Mouse (Mus musculus) urinary bladder, postnatal 36 days (tissue): ENCODE results near the gene Disp1.

Source experiments
- DNase-seq, 2 experiments: peaks; one replicate each; pipeline ENCODE4 v3.0.0; 2022; ENCODE audit warnings: low spot score in 2 of 2, mixed read lengths in 1 of 2

Disp1 gene

GRCm38 (mm10) chr1:183086843-183087242 lies 134.5 kb downstream of the Disp1 start:
- no peak for DNase-seq

DNA sequence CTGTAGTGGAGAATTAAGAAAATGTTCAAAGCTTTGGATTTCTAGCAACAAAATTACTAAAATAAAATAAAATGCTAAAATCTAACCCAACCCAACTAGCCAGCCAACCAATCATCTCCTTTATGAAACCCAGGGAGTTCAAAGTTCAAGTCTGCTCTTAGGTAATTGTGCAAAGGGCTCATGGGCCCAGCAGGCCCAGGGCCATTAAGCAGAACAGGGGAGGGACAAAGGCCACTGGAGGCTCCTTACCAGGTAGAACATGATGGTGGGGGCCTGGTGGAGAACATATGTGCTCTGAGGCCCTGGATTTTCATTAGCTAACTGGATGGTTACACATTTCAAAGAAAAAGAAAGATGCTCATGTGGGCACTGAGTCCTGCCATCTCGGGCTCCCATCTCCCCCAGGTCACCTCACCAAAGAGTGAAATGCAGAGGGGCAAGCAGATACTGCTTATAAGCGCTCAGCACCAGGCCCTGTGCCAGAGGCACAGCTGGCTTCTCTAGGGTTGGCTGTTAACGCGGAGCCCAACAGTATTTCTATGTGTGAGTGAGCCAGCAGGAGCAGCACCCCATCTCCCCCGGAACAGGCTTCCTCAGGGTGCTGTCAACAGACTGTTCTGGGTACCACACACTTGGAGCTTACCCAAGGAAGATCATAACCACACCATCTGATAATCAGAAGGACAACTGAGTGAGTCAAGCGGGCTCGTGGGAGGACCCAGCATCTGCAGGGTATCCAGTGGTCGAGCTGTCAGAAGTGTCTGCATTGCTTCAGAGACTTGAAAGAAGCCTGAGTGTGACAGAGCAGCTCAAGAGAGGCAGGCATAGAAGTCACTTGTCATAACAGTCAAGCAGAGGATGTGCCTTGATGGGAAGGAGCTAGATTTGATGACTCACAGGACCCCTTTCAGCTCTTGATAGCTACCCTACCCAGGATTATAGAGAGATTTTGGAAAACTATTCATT lies 137.0 kb downstream of the Disp1 start:
- DNase-seq = no peak

DNA sequence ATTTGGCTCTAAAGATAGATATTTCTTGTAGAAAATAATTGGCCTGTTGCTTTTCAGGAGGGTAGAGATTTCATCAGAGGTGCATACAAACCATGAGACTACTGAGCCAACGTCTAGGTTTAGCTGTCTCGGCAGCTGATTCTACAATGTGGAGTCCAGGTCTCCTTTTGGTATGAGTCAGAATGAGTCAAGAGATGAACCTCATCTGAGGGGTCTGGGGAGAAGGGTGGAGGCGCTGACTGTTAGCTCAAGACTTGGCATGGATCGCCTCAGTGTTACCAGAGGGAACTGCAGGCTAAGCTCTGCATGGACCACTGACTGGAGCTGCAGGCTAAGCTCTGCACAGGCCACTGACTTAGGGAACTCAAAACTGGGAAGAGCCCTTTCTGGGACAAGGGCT lies 138.9 kb downstream of the Disp1 start:
- DNase-seq = peak in 1 of 2 experiments; percentile 22

DNA sequence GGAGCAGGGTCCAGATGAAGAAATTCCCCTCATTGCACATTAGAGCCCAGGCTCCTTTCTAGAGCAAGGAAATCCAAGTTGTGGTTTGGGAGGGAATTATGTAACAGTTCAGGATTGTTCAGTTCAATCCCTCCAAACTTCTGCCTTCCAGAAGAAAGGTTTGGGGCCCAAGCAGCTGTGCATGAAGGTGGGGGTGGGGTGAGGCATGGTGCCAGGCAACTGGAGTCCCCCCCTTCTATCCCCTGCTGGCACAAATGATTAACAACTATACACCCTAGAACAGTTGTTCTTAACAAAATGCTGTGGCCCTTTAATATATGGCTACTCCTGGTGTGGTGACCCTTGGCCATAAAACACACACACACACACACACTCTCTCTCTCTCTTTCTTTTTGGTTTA lies 140.2 kb downstream of the Disp1 start:
- DNase-seq = no peak

DNA sequence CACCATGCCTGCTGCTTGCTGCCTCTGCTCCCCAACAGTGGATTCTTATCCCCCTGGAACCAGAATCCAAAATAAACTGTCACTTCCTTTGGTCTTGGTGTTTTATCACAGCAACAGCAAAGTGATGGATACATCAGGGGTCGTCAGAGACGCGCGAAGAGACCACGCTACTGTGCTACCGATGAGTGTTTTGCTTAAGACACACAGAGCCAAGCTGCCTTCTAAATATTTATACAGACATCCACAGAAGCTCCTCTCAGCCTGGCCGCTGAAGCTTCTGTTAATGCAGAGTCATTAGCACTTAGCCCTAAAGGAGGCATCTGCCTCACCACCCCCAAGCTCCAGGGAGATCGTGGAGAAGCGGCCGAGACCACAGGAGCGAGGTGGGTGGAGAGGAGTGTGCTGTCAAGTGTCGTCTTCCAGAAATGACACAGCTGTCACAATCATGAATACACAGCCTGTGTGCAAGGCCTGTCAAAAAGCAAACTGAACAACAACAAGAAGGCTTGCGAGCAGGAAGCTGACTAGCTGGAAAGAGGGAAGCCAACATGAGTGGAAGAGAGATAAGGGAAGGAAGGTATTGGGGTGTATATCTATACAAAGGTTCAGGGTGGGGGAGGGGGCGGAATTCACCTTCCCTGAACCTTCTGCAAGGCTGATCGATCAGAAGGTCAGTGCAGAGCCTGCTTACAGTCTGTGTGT lies 146.1 kb downstream of the Disp1 start:
- DNase-seq = no peak

DNA sequence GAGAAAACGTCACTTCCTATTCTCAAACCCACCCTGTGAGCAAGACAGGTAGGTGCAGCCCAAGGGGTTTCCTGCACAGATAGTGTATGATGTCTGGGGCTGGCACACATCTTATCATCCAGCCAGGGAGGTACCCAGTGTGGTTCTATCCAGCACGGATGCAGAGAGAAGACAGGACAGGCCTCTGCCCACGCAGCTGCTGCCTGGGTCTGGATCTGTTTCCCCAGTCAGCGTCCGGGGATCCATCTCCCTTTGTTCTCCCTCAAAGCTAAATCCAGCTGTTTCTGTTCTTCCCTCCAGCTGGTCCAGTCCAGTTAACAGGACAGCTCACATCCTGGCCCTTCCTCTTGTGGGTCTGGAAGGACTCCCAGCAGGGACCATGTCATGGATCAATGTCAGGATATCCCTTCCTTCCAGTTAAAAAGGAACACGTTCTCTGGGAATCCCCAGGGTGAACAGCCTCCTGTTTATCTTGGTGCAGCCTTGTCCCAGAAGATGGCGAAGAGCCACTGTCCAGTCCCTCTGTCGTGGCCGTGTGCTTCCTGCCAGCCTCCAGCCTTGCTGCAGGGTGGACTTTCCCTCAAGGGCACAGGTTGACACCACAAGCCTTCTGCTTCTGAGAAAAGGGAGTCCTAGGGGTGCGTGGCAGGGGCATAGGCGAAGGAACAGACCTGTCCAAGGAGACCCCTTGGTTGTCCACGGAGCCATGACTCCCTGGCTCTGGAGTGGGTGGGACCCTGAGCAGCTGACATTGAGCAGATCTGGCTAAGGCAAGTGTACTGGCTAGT lies 148.9 kb downstream of the Disp1 start:
- DNase-seq = peak; percentile 12 to 36

- no peak for DNase-seq
Measured at GRCm38 (mm10) chr1:183069954-183070649, 151.2 kb downstream of the Disp1 start.

DNA sequence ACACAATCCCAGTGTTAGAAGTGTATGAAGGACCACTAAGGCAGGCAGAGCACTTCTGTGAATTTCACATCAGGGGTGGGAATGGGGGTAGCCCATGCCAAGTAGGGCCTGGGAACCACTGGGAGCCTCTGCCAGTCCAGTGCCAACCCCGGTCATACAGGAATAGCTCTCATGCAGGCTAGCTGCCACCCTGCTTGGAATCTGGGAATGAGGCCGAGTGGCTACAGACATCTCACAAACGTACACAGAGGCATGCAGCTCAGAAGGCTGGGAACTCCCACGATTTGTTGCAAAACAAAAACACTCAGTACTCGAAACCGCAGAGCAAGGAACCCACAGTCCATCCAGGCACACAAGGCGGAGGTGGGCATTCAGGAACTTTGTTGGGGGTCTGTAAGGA lies 153.5 kb downstream of the Disp1 start:
- no peak for DNase-seq

GRCm38 (mm10) chr1:183066981-183067380 lies 154.3 kb downstream of the Disp1 start:
- DNase-seq = no peak

- no peak for DNase-seq
Measured at GRCm38 (mm10) chr1:183060611-183061010, 160.7 kb downstream of the Disp1 start.

DNA sequence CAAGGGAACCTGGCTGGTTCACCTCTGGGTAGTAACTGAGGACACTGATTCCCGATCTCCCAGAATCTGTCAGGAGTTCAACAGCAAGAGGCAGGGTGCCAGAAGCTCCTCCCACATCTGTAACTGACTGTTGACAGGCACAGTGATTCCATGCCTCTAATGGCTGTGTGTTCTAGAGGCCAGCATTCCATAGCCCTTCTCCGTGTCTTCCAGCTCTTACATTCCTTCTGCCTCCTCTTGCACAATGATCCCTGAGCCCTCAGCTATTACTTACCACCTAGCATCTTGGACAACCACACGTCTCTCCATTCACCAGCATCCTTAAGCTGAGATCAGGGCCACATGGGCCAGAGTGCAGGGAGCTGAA lies 165.1 kb downstream of the Disp1 start:
- no peak for DNase-seq

DNA sequence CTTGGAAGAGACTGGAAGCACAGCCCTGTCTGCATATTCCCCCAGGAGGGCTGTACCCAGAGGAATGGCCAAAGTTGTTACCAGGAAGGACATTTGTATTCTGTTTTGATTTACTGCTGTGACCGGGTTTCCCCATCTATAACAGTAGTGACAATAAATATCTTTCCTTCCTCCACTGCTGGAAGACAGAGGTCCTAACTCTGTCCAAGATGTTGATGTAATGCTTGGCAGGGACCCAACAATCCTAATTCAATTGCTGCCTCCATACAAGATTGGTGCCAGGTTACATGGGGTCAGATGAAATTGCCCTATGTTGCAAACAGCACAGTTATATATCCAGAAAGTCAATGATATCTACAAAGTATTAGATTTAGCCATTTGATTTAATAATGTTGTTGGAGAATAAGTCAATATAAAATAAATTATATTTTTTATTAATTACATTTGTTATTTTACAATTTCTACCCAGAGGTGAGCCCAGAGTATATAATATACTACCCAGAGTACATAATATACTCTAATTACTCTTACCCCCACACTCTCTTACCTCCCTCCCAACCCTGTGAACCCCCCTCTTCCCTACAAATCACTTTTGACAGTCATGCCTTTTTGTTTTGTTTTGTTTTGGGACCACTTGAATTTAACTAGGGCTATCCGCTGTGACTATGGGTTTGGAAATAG lies 165.6 kb downstream of the Disp1 start:
- peak in 1 of 2 experiments; percentile 50 for DNase-seq

GRCm38 (mm10) chr1:183052663-183053062 lies 168.7 kb downstream of the Disp1 start:
- DNase-seq = peak in 1 of 2 experiments; percentile 21

DNA sequence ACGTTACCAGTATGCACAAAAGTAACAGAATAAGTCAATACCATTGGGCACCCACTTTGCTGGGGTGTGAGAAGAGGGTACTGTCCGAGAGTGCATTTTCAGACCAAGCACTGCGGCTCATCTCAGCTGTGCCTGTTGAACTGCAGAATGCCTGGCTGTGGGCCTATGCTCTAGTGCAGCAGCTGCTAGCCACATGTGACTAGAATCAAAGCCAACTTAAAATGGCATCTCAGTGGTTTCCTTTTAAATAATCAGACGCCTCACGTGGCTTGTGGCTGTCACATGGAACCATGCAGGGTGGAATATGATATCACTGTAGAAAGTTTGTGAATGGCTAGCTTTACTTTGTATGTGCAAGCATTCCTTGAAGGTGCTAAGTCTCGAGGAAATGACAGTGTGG lies 172.0 kb downstream of the Disp1 start:
- DNase-seq = no peak

DNA sequence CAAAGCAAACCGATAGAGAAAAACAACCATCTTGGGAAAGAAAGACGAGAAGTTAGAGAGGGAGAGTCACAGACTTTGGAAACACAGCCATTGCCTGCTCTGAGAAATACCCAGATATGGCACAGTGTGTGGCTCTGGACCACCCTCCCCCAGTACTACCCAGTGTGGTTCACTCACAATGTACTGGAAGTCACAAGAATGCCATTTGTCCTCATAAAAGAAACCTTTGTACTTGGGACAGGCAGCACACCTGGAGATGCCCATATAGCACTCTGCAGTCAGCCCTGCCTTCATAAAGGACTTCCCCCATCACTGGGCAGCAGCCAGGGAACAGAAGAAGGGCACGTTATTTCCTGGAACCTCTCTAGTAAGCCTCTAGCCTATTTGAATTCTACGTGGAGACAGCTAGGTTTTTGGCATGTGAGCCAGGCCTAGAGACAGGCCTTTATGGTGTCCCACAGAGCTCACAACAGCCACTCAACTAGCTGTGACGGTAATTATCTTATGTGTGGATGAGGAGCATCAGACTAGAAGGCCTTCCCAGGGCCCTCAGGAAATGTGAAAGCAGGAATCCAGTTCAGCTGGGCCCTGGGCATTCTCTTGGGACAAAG lies 173.3 kb downstream of the Disp1 start:
- no peak for DNase-seq

DNA sequence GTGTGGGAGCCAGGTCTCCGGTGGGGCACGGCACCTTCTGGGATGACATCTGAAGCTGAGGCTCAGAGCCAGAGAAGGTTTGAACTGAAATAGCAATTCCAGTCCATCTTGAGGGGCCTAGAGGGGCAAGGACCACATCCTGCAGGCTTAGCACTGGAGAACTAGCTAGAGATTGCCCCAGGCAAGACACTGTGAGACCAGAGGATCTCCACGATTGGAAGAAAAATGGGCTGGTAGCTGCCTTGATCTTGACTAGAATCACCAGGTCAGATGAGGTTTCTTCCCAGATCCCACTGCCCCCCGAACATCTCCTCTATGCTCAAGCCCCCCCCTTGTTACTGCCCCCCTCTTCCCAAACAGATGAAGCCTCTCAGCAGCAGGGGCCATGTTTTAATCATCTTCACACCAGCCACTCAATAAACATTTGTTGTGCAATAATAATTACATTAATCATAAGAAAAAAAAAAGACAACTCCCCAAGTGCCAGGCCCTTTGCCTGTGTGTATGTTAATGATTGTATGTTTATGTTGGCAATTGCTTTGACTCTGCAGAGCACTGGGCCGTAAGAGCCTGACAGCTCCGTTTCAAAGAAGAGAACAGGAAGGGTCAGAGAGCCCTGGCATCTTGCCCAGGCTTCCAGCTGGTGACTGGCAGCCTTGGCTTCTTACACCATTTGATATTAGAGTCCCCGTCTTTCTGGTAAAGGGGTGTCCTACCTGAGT lies 174.0 kb downstream of the Disp1 start:
- DNase-seq = no peak

DNA sequence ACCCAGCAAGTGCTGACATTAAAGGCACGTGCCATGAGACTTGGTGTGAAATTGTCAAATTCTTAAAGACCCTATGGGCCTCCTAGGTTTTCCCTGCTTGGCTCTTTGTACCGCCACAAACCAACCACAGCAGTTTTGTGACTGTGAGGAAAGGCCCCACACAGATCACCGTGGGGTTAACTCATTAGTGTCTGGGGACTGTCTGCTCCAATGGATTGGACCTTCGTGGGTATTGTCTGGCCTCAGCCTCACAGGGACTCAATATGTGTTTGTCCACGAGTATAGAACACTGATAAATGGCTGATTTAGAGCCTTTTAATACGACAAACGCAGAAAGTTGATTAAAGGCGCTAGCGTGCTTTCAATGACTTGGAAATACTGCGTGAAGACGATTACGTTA lies 175.2 kb downstream of the Disp1 start:
- no peak for DNase-seq

- no peak for DNase-seq
Measured at GRCm38 (mm10) chr1:183043161-183043812, 178.0 kb downstream of the Disp1 start.

GRCm38 (mm10) chr1:183041703-183042102 lies 179.6 kb downstream of the Disp1 start:
- DNase-seq = no peak
